Mouse (Mus musculus) central nervous system, embryonic 11.5 days (tissue): ENCODE data around the gene Timm23. TPM values are rescaled to one million over a fixed set of nuclear protein-coding genes. Genes with fewer than 3 reads are reported as not detected.

ENCODE experiments used
- polyA plus RNA-seq: library from polyadenylated mRNA; depleted of rRNA; stranded (reverse); fragments of >200 nt; gene quantifications from 2 replicates; pipeline ENCODE4 v1.2.3, GENCODE M21; 2012; rRNA removed

Gene Timm23
- 178 and 203 TPM in 2 replicates for polyA plus RNA-seq

GRCm38 (mm10) chr14:32201791-32202451 is at the start of gene Timm23, which contains the start of gene Parg:
Gene Timm23 (minus strand): TSS chr14:32201898.
Gene Parg (plus strand): TSS chr14:32201949.

GRCm38 (mm10) chr14:32159690-32160246 is 41.9 kb downstream of the Timm23 start, which contains the start of gene Ncoa4:
Gene Ncoa4 (plus strand): TSS chr14:32159865.

GRCm38 (mm10) chr14:32141723-32142122 is 60.0 kb downstream of the Timm23 start, which contains the start of gene Msmb:
Gene Msmb (plus strand): TSS chr14:32142023.

Other genes starting within 250 kb of the Timm23 start
- 0.06 and 0.11 TPM in 2 replicates for gene Galnt15, start 172.9 kb downstream of the Timm23 start, polyA plus RNA-seq
- gene Oxnad1, start 116.5 kb downstream of the Timm23 start, polyA plus RNA-seq, result 21.9 and 26.7 TPM in 2 replicates
- gene Dph3, start 116.2 kb downstream of the Timm23 start, polyA plus RNA-seq, result 40.9 and 51.9 TPM in 2 replicates
- not detected in 2 replicates for gene Msmb, start 59.9 kb downstream of the Timm23 start, polyA plus RNA-seq
- 52.9 and 64.0 TPM in 2 replicates for gene Ncoa4, start 42.0 kb downstream of the Timm23 start, polyA plus RNA-seq
- gene Parg, start 51 bp upstream of the Timm23 start, polyA plus RNA-seq, result 25.8 and 30.6 TPM in 2 replicates
- 13.4 and 17.0 TPM in 2 replicates for gene Ogdhl, start 120.1 kb upstream of the Timm23 start, polyA plus RNA-seq
- gene 1700024G13Rik, start 186.5 kb upstream of the Timm23 start, polyA plus RNA-seq, result 0.14 TPM in 1 of 2 replicates, not detected in the other